Mouse (Mus musculus): ENCODE data around the gene Armc6.

Armc6 gene

DNA sequence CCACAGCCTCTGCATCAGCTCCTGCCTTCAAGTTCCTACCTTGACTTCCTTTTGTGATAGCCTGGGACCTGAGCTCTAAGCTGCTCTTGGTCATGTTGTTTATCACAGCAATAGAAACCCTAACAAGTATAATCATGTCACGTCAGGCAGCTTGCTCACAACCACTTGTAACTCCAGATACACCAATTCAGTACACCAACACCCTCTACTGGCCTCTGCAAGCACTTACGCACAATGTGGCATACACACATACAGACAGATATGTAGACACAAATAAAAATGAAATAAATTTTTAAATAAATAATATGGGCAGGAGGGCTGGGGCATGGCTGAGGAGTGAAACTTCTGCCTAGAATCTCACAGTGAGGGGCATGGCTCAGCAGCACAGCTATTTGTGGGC lies 38.5 kb downstream of the Armc6 start:
- no peak for DNase-seq (ENCODE audit: low spot score in 2 of 2)

- DNase-seq (ENCODE audit: low spot score in 2 of 2), result no peak
Observed at GRCm38 (mm10) chr8:70194191-70194590, 40.1 kb downstream of the Armc6 start.

DNA sequence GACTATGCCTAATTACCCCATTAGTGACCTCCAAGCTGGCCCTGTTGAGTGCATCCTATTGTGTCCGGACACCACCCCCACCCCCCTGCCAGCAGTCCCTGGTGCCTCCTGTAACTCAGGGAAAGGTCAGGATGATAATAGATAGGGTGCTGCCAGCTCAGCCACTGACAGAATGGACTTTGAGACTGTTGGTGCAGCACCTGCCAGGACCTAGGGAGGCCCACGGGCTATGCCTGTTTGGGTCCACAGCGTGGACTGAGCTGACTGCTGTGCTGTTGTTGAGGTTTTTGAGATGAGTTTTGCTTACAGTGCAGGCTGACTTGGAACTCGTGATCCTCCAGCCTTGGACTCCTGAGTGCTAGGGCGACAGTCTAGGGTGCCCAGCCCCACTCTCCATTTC lies 41.0 kb downstream of the Armc6 start:
- no peak for DNase-seq (ENCODE audit: low spot score in 2 of 2)

DNA sequence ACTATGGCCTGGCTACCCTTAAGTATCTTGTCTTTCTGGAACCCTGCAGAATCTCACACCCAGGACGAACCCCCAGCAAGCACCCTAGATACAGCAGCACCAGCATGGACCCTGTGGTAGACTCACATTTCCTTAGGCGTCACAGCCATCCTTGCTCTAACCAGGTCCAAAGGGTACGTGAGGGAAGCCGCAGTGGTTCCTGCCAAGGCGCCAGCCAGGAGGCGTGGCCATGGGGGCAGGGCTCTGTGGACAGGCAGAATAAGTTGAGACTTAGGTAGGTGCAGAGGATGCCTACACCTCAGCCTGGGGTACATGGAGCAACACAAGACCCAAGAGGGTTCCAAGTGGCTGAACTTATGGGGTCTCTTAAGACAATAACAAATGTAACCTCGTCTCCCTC lies 45.6 kb downstream of the Armc6 start:
- DNase-seq (ENCODE audit: low spot score in 2 of 2), result no peak

DNA sequence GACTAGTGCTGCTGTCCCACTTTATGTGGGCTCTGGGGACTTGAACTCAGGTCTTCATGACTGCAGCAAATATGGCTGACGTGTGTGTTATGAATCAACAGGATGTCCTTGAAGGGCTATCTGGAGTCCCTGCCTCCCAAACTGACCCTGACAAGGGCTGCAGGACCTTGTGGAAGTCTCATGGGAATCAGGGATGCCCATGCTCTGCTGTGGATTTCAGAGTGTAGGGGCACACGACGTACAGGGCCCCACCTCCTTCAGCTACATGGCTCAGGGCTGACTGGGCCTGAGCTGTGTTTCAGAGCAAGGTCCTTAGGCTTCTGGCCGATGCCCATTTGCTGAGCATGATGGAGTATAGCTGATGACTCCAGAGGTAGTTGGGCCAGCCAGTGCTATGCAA lies 51.1 kb downstream of the Armc6 start:
- DNase-seq (ENCODE audit: low spot score in 2 of 2), result no peak

- DNase-seq (ENCODE audit: low spot score in 2 of 2), result no peak
Observed at GRCm38 (mm10) chr8:70181903-70182252, 52.4 kb downstream of the Armc6 start.

GRCm38 (mm10) chr8:70181212-70181902 lies 52.9 kb downstream of the Armc6 start:
- DNase-seq (ENCODE audit: low spot score in 2 of 2), result no peak

DNA sequence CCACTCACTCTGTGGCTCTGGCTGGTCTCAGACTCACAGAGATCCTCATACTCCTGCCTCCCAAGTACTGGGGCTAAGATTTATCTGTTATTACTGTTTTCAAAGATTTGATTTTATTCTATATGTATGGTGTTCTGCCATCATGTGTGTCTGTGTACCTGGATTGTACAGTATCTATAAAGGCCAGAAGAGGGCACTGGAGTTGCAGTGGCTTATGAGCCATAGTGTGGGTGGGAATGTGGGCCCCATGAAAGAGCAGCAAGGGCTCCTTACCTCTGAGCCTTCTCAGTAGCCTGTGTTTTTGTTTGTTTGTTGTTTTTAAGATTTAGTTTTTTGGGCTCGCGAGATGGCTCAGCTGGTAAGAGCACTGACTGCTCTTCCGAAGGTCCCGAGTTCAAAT lies 55.2 kb downstream of the Armc6 start:
- no peak for DNase-seq (ENCODE audit: low spot score in 2 of 2)

DNA sequence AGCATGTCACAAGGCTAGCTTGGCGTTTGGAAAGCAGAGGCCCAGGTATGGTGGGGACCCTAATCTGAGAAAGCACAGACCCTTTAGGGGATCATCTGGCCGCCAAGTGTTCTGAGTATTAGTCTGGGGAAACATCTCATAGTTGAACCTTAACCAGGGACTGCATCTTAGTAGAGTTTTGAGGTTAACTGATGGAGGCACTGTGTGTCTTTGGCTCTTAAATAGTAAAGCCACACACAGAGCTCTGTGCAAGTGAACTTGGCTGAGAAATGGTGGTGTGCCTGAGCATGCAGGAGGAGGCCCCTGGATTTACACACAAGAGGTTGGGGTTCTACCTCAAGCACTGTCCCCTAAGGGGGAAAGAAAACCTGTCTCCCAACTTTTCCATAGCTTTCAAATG lies 56.0 kb downstream of the Armc6 start:
- DNase-seq (ENCODE audit: low spot score in 2 of 2), result no peak

- no peak for DNase-seq (ENCODE audit: low spot score in 2 of 2)
Observed at GRCm38 (mm10) chr8:70174079-70174478, 60.2 kb downstream of the Armc6 start.

- DNase-seq (ENCODE audit: low spot score in 2 of 2), result no peak
Observed at GRCm38 (mm10) chr8:70173320-70173719, 60.9 kb downstream of the Armc6 start.

DNA sequence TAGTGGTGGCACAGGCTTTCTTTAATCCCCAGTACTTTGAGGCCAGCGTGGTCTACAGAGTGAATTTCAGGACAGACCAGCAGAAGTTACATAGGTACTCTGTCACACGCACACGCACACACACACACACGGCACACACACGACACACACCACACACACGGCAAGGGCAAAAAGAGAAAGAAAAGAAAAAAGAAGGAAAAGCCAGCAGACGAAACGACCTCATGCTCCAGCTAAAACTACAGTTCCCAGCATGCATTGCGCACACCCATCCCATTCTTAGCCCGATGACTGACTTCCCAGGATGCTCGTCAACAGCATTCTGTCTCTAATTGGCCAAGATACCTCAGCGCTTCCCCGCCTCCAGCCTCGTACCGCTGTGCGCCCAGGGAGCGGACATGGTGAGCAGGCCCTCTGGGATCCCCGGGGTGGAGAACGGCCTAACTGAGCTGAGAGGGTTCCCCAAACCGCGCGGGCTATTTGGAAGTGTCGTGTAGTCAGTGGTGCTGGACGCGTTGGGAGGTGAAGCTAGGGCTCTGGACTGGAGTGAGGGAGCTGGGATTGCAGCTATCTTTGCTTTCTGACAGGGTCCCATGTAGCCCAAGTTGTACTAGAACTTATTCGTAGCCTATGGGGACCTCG lies 62.1 kb downstream of the Armc6 start, which contains the start of gene Tmem161a:
Gene Tmem161a, plus strand, starts transcription at position 314 of the 639 bp plus-strand sequence.
- DNase-seq (ENCODE audit: low spot score in 2 of 2), result peak; percentile 88 to 91

DNA sequence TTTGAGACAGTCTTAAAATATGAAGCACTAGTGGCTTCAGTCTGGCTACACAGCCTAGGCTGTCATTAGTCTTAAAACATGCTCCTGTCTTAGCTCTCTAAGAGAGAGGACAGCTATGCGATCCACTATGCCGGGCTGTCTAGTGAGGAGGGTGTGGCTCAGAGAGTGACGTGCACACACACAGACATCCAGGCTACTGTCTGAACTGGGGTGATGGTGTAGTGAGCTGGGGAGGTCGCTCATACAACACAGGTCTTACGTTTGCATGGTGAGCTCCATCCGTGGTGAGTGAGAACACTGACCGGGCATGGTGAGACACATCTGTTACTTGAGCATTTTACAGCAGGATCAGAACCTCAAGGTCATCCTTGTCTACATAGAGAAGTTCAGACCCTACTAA lies 63.0 kb downstream of the Armc6 start:
- DNase-seq (ENCODE audit: low spot score in 2 of 2), result no peak

DNA sequence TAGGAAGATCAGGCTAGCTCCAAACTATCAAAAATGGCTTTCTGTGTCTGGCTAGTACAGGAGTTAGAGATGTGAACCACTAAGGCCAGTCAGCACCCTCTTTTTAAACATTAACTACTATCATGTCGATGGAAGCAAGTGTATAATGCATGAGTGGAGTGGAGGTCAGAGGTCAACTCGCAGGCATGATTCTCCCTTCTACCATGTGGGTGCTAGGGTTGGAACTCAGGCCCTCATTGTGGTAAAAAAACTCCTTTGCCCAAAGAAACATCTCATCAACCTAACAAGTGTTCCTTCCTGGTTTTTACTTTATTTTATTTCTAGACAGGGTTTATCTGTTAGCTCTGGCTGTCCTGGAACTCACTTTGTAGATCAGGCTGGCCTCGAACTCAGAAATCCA lies 63.5 kb downstream of the Armc6 start:
- no peak for DNase-seq (ENCODE audit: low spot score in 2 of 2)
